Mouse (Mus musculus) MEL (cell line): Measurements from ENCODE around the gene Akr1a1.

Source experiments
- BHLHE40 ChIP-seq: IDR thresholded peaks from 2 replicates; pipeline ENCODE4 v1.6.1; 2012; ENCODE audit warnings: low read depth, mild to moderate bottlenecking, inconsistent platforms, low read length, improper control_type of control experiment, borderline replicate concordance
- CTCF ChIP-seq, 3 experiments: IDR thresholded peaks in 2 of 3; conservative IDR thresholded peaks in 1 of 3; 2 replicates each; pipeline ENCODE4 v1.5.1; 2011 to 2012; ENCODE audit warnings: low read length in 3 of 3, low read depth in 2 of 3, mild to moderate bottlenecking in 2 of 3, improper control_type of control experiment in 1 of 3, inconsistent platforms in 1 of 3, mixed read lengths in 1 of 3, moderate library complexity in 1 of 3; ENCODE audit not compliant: control insufficient read depth in 1 of 3, insufficient read depth in 1 of 3, poor library complexity in 1 of 3, severe bottlenecking in 1 of 3
- E2F4 ChIP-seq: IDR thresholded peaks from 2 replicates; pipeline ENCODE4 v1.6.1; 2011; ENCODE audit warnings: low read depth, low read length, improper control_type of control experiment, borderline replicate concordance
- GATA1 ChIP-seq: IDR thresholded peaks from 2 replicates; pipeline ENCODE4 v1.6.1; 2011; ENCODE audit warnings: low read depth, low read length, improper control_type of control experiment
- MEF2A ChIP-seq: IDR thresholded peaks from 2 replicates; pipeline ENCODE4 v1.6.1; 2014; ENCODE audit warnings: low read depth, mild to moderate bottlenecking, inconsistent platforms, low read length, improper control_type of control experiment; ENCODE audit not compliant: poor library complexity, insufficient replicate concordance, severe bottlenecking; ENCODE audit errors: extremely low read depth
- MYB ChIP-seq: IDR thresholded peaks from 2 replicates; pipeline ENCODE4 v1.6.1; 2011; ENCODE audit warnings: mild to moderate bottlenecking, low read depth, low read length, improper control_type of control experiment
- NELFE ChIP-seq: IDR thresholded peaks from 2 replicates; pipeline ENCODE4 v1.6.1; 2011; ENCODE audit warnings: low read depth, low read length, improper control_type of control experiment
- NRF1 ChIP-seq: IDR thresholded peaks from 2 replicates; pipeline ENCODE4 v1.6.1; 2014; ENCODE audit warnings: low read depth, mild to moderate bottlenecking, inconsistent platforms, low read length, improper control_type of control experiment, moderate library complexity; ENCODE audit not compliant: poor library complexity, insufficient read depth, severe bottlenecking
- POLR2A ChIP-seq, 2 experiments: IDR thresholded peaks; 2 replicates each; pipeline ENCODE4 v1.6.1; 2011 to 2012; ENCODE audit warnings: low read length in 2 of 2, mild to moderate bottlenecking in 2 of 2, control low read depth in 1 of 2, improper control_type of control experiment in 1 of 2, low read depth in 1 of 2, moderate library complexity in 1 of 2; ENCODE audit not compliant: control insufficient read depth in 1 of 2, insufficient read depth in 1 of 2, poor library complexity in 1 of 2
- POLR2AphosphoS5 ChIP-seq: IDR thresholded peaks from 2 replicates; pipeline ENCODE4 v1.6.1; 2012; ENCODE audit warnings: low read depth, borderline replicate concordance, mild to moderate bottlenecking, inconsistent platforms, low read length, moderate library complexity, mixed read lengths
- RCOR1 ChIP-seq: IDR thresholded peaks from 2 replicates; pipeline ENCODE4 v1.6.1; 2012; ENCODE audit warnings: low read depth, mild to moderate bottlenecking, inconsistent platforms, low read length, improper control_type of control experiment
- TAL1 ChIP-seq: IDR thresholded peaks from 2 replicates; pipeline ENCODE4 v1.6.1; 2012; ENCODE audit warnings: mild to moderate bottlenecking, inconsistent platforms, low read length, moderate library complexity, mixed read lengths
- USF1 ChIP-seq: IDR thresholded peaks from 2 replicates; pipeline ENCODE4 v1.6.1; 2014; ENCODE audit warnings: low read depth, mild to moderate bottlenecking, inconsistent platforms, low read length, improper control_type of control experiment, moderate library complexity
- USF2 ChIP-seq, 2 experiments: IDR thresholded peaks; 2 replicates each; pipeline ENCODE4 v1.6.1; 2011 to 2012; ENCODE audit warnings: improper control_type of control experiment in 2 of 2, low read length in 2 of 2, borderline replicate concordance in 1 of 2, inconsistent platforms in 1 of 2, low read depth in 1 of 2, mild to moderate bottlenecking in 1 of 2; ENCODE audit not compliant: insufficient read depth in 1 of 2

- TF ChIP-seq CTCF (IDR thresholded peaks at IDR 0.05 in 2 of 3, conservative IDR thresholded peaks at IDR 0.05 in 1 of 3; ENCODE audit: control insufficient read depth in 1 of 3, insufficient read depth in 1 of 3, low read depth in 2 of 3, low read length in 3 of 3, poor library complexity in 1 of 3, severe bottlenecking in 1 of 3) = no peak
- TF ChIP-seq BHLHE40 = no peak
- TF ChIP-seq POLR2A (IDR thresholded peaks at IDR 0.05; ENCODE audit: control insufficient read depth in 1 of 2, insufficient read depth in 1 of 2, low read depth in 1 of 2, low read length in 2 of 2, poor library complexity in 1 of 2) = no peak
- no peak for TF ChIP-seq E2F4
- no peak for TF ChIP-seq POLR2AphosphoS5
- no peak for TF ChIP-seq MEF2A
- no peak for TF ChIP-seq NRF1
- peak; percentile 95 for TF ChIP-seq RCOR1
- no peak for TF ChIP-seq MYB
- TF ChIP-seq TAL1 = peak; percentile 90
- no peak for TF ChIP-seq NELFE
- TF ChIP-seq USF2 (IDR thresholded peaks at IDR 0.05; ENCODE audit: borderline replicate concordance in 1 of 2, insufficient read depth in 1 of 2, low read depth in 1 of 2, low read length in 2 of 2) = no peak
- TF ChIP-seq GATA1 = peak; percentile 92
- TF ChIP-seq USF1 = no peak
Measured at GRCm38 (mm10) chr4:116683957-116684356, 32.5 kb upstream of the Akr1a1 start.
